Mouse (Mus musculus) adrenal gland (tissue): ENCODE measurements around the gene Fmo3.

Experiments
- intact Hi-C: fragments of 180-260 bp; cut with DNase I; formaldehyde crosslinking; loops from one replicate; pipeline ENCODE4 v1.15.1; 2025

Gene Fmo3

GRCm38 (mm10) chr1:162931310-162931875 lies 52.9 kb downstream of the Fmo3 start:
- intact Hi-C loops, result no loop called here

- intact Hi-C loops, result no loop called here
Observed at GRCm38 (mm10) chr1:162930631-162931030, 53.7 kb downstream of the Fmo3 start.

GRCm38 (mm10) chr1:162929146-162929545 lies 55.2 kb downstream of the Fmo3 start:
- intact Hi-C loops, result no loop called here

- intact Hi-C loops, result no loop called here
Observed at GRCm38 (mm10) chr1:162925121-162925520, 59.2 kb downstream of the Fmo3 start.

- intact Hi-C loops, result no loop called here
Observed at GRCm38 (mm10) chr1:162916661-162917060, 67.7 kb downstream of the Fmo3 start.

- intact Hi-C loops, result no loop called here
Observed at GRCm38 (mm10) chr1:162914932-162915556, 69.3 kb downstream of the Fmo3 start.

- intact Hi-C loops, result no loop called here
Observed at GRCm38 (mm10) chr1:162912085-162912484, 72.2 kb downstream of the Fmo3 start.
